Mouse (Mus musculus) layer of hippocampus, adult 9-11 months (tissue): ENCODE measurements at regions not wholly inside any gene's neighbourhood (a gene's known extent, or its start where the extent isn't known, plus 50 kb on each side); places are given as distances from the start of the nearest gene placed in this dataset.

Source experiments
- DNase-seq: peaks from one replicate; pipeline ENCODE4 v3.0.0; 2022

DNA sequence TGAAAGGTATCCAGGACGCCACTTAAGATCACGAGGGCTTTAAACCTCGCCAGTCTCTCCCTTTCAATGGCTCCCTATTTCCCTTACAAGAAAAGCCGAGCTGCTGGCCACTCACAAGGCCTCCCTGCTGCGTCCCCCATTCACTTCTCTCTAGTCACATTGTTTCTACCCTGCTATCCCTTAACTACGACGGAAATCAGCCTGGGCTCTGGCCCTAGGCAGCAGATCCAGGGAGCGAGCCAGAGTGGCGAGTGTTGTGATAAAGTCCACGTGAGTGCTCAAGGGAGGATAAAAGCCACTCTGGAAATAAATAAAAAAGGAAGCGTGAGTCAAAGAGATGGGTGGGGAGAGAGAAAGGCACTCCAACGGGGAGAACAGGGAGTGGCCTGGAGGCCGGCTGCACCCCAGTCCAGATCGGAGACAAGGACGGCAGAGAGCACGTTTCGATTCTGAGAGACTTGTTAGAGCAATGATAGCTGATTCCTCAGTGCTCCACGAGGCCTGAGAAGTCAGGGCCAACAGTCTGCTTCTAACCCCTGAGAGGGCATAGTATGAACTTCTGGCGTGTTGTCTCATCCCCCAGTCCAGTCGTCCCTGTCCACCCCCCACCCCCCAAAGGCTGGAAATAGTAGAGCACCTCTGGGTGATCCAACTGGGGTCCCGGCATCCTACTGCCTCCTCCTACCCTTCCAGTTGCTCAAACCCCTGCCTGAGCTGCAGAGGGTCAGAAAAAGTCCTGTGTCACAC lies 84.8 kb upstream of the Calm2 start:
- DNase-seq, result no peak

DNA sequence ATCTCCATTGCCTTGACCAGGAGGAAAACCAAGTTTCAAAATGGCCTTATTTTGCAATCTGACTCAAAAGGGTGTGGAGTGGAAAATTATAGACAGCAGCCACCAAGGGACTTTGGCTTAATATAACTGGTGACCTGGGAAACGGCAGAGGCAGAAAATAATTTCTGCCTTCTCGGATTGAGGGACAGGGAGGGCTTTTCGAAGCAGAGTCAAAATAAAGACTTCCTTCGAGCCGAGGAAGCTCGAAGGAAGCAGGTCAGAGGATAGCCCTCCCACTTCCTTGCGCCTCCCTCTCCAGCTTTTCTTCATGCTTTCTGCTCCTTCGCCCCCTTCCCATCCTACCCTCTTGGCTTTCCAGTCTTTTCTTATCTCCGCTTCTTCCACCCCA lies 85.4 kb upstream of the Calm2 start:
- DNase-seq, result no peak

DNA sequence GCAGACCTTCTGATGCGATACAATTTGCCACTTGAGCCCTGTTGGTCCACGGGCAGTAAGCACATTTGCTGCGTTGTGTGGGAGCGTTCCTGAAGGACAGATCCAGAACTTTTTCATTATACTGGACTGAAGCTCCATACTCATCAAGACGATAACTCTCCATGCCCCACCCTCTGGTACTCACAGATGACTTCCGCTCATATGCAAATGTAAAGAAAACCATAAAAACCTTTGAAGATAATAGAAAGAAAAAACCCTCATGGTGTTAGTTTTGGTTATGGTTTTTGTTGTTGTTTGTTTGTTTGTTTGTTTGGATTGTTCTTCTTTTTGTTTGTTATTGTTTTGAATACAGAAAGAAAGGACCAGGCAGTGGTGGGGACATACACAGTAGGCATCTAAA lies 86.0 kb upstream of the Calm2 start:
- DNase-seq, result no peak

DNA sequence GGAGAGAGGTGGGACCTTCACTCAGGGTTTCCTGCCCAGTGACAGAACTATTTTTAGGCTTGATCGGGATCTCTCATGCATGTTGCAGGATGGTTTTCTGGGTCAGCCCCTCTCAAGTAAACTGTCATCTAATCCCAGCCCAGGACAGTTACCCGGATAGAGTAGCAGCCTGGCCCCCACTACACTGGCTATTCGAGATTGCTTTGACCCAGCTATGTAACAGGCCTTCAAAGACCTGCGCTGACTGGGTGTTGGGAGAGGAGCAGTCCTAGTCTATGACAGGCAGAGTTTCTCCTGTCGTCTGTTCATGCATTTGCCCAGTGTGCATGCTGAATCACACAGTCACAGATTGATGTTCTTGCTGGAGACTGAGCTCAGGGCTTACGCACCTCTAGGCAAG lies 86.2 kb upstream of the Epcam start:
- DNase-seq, result no peak

DNA sequence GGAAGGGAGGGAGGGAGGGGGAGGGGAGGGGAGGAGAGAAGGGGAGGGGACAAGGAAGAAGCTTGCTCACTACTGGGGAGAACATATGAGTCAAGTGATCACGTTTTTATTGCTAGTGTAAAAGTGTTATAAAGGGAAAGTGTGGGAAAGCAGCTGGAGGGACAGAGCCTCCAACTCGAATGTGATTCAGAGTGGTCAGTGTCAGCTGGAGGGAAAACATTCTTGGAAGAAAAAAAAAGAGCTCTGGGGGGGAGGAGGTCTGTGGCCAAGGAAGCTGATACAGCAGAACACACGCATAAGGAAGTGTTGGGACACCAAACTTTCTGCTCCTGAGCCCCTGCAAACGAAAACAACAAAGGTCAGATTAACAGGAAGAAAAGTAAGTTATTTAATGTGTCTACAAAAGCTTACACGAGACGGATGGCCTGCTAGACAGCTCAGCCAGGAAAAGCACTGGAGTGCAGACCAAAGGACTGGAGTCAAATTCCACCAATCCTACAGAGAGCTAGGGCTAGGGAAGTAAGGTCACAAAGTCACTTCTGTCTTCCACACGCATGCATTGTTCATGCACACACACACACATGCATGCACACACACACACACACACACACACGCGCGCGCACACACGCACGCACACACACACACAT lies 85.1 kb upstream of the Epcam start:
- no peak for DNase-seq

DNA sequence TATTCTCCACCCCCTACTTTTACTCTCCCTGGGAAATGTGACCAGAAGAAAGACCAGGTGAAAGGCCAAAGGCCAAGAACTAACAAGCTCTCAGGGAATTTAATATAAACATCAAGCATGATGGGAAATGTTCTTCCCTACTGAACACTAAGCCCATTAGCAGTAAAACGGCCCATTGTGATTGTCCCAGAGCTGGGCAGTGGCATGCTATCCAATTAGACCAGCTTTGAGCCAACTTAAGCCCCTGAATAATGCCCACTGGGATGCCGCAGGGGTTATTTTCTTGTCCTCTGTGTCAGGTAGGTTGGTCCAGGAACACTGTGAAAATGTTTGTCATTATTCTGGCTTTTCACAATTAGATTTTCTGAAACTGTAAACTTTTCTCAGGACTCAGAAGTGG lies 81.2 kb upstream of the Epcam start:
- DNase-seq, result no peak

DNA sequence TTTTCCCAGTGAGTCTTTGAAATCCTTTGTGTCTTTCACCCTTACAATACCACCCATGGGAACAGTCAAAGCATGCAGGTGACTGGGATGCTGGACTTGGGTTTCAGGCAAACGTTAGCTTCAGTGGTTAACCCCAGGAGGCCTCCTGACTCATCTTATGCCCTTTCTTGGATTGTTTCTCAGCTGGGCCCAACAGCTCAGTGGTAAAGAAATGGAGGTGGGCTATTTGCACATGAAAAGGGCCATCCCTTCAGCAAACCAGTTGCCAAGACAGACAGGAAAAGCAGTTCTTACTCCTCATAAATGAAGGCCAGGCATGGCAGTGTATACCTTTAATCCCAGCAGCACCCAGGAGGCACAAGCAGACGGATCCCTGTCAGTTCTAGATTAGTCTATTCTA lies 77.4 kb upstream of the Epcam start:
- no peak for DNase-seq

DNA sequence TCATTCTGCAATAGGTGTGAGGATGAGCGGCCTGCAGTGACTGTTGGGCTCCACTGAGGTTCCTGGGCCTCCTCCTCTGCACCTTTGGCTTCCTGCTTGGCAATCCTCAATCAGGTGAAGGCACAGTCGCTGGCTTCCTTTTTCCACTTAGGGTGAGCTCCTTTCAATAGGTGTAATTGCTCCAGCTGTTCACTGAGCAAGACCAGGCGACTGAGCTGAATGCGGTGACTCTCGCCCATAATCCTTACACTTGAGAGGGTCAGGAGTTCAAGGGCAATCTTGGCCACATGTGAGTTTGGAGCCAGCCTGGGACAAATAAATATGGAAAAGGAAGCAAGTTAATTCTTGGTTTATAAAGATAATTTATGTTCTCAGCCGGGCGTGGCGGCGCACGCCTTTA lies 76.1 kb upstream of the Epcam start:
- DNase-seq, result no peak

DNA sequence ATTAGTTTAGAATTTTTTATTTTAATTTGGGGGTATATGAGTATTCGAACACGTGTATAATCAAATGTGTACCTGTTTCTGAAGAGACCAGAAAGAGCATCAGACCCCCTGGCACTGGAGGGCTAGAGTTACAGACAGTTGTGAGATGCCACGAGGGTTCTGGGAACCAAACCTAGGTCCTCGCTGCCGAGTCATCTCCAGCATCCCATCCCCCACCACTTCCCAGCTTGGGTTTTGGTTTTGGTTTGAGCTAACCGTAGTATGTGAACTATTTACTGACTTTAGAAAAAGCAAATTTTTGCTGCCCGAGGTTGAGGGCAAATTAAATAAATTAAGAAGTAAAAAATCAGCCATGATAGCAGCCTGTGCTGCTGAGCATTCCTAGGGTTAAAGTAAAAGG lies 74.9 kb upstream of the Epcam start:
- DNase-seq, result no peak

DNA sequence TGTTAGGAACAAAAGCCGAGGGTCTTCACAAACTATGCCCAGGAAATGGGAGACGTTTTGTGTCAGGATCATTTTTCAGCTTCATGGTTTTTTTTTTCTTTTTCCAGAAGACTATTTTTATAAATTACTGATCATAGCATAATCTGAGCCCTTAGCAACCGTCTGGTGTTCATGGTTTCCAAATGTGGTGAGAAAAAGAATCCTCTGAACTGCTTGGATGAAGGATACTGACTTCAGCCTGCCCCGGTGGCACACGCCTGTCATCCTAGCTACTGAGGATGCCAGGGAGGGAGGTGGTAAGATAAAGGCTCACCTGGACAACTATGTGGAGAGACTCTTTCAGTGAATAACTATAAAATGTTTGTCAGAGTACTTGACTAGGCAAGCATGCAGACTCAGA lies 72.4 kb upstream of the Epcam start:
- no peak for DNase-seq

DNA sequence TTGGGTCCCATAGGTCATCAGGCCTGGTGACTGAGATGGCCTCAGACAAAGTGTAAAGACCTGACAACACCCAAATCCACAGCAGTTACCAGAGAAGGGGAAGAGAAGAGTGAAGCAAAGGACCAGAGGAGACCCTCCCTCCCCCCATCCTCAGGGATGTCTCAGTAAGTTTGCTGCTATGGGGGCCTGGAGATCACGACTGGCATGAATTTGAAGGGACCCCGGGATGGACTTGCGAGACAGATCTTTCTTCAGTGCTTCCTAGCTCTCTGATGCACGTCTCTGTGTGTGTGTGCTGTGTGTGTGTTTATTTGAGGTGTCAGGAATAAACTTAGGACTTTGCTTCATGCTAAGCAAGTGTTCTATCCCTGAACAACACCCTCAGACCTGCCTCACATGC lies 70.1 kb upstream of the Epcam start:
- no peak for DNase-seq

DNA sequence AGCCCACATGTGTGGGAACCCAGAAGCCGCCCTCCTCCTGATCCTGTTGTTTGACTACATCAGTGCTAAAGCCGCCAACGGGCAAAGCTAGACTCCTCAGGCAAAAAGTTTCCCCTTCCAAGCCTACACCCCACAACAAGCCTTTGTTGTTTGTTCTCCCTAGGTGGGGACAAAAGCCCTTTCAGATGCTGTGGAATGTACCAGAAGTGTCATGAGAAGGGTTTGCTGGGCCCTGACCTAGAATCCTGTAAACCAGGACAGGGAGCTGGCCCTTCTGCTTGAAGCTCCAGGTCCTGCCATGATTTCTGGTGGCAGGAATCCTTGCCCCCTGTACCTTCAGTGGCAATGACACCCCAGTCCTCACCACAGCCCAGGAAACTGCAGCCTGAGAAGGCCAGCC lies 69.5 kb upstream of the Epcam start:
- no peak for DNase-seq

DNA sequence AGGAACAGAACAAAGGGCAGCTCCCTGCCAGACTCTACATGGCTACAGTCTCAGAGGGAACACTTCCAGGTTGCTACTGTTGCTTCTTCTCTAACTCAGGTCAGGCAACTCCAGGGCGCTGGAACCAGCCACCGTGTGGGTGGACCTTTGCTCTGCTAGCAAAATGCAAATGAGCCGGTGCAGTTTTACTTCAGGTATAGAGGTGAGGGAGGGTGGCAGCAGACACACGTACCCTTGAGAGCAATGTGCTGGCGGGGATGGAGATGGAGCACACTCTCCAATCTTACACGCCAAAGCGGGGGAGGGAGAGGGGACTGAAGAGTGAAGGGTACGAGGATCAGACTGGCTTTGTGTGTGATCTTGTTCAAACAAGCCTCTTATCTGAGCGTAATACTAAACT lies 68.8 kb upstream of the Epcam start:
- DNase-seq, result no peak

DNA sequence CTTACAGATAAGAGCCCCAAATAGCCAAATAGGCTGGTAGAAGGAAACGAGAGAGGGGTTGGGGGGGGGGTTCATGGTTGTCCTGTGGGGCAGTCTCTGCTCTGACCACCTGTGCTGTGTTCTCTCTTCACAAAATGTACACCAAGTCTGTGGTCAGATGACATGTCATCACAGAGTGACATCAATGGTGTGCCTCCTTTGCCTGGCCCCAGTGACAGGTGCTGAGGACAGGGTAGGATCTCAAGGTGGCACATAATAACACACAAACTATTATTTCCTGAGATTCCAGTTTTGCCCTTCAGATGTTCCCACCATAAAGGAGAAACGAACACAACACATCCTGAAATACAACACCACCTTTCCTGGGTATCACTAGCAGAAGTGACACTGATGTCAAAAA lies 68.3 kb upstream of the Epcam start:
- no peak for DNase-seq

DNA sequence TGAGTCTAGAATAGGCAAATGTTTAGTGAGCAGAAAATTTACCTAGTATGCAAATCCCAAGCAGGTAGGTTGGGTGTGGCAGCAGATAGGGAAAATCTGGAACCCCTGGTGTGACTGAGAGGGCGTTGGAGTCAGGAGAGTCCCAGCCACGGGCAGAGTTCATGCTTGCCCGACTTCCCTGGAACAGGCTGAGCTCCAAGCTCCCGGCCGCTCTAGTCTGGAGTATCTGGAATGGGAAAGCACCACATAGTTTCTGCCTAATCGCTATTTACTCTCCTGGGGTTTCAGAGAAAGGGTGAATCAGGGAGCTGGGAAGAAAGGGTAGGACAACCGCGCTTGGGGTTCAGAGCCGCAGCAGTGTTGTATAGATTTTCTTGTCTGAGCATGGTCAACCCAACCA lies 65.8 kb upstream of the Epcam start:
- no peak for DNase-seq

DNA sequence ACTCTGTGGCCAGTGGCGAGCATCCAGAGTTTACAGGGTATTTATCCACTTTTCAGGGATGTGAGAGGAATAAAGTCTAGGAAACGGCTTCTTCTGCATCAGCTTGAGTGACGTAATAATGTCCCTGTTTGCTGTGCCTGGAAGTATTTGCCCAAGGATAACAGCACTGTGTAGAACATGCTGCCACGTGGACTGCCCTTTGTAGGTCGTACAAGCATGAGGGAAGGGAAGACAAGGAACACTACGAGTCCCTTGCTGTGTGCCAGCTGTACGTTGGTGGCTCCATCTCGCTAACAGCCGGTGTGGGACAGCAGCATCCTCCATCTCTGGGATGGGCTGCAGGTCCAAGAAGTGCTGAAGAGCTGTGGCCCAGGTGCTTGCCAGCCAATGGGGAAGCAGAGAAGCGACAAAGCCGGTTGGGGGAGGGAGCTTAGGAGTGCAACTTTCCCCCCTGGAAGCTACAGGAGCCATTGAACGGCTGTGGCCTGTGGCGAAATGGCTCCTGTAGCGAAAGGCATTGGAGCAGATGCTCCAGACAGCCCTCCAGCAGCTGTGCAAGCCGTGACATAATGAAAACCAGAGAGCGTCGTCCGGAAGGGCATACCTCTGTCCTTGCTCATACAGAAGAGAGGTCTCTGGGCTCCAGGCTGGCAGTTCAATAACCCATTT lies 65.0 kb upstream of the Epcam start:
- DNase-seq, result no peak

DNA sequence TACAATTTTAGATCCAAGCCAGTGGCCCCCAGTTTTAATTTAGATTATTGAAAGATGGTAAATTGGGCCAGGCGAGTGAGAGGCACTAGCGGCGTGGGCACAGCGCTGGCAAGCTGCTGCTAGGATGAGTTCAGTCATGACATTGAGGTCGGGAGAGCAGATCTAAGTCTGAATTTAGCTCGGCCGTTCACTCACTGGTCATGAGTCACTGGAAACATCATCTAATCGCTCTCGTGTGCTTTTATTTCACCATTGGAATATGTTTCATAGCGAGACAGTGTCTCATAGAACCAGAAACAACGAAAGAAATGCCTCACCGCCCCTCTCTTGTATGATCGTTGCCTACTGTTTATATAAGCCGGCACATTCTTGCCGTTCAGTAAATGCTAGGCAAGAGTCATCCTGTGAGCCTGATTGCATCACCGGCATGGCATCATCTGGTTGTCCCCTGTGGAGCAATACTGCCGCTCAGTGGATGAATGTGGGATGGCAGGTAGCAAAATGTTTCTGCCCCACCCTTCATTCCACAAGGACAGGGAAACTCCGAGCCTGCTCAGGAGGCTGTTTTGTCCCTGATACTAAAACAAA lies 64.3 kb upstream of the Epcam start:
- peak; percentile 91 for DNase-seq

DNA sequence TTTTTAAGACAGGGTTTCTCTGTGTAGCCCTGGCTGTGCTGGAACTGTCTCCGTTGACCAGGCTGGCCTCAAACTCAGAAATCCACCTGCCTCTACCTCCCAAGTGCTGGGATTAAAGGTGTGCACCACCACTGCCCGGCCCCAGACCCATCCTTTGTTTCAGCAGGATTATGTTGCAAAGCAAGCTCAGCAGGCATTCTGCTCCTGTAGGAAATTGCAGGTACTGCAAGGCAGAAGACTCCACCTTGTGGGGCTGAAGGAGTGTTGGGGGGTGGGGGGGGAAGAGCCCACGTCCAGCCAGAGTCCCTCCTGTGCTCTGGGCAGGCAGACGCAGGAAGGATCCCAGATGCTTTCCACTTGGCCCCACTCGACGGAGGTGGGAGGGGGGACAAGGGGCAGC lies 52.2 kb upstream of the Epcam start:
- no peak for DNase-seq

DNA sequence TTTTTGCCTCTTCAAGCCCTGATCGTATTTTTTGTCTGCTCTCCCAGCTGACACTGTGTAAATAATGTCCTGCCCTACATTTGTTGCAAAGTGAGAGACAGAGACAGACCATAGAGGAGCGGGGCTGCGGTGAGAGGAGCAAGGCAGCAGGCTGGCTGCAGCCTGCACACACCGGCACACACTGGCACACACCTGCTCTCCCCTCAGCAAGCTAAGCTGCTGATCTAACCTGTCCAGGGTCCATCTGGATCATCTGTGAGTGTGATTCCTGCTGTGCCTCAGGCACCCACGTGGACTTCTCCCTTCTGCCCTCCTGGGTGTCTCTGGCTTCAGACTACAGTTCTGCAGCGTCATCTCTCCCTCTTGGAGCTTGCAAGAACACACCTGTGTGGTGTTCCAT lies 50.4 kb upstream of the Epcam start:
- no peak for DNase-seq
